Mouse (Mus musculus): ENCODE measurements around the gene Jazf1. TPM values are rescaled to one million over a fixed set of nuclear protein-coding genes. Genes with fewer than 3 reads are reported as not detected.
A peak's percentile ranks its signal among the peaks of the same experiment; 100 is the strongest.

Gene Jazf1
- total and polyA plus RNA-seq, 2 experiments from 2014 or later = 35.2 to 56.1 TPM

- Histone ChIP-seq H3K4me1 (ENCODE audit: insufficient read depth, low read length) (peaks cover 12% of the 10 kb centered on the region), H3K36me3 (ENCODE audit: insufficient read depth, low read length) (no peaks in the 10 kb centered on the region), H3K27me3 (ENCODE audit: insufficient read depth, low read length) (no peaks in the 10 kb centered on the region), H3K9ac (replicated peaks; ENCODE audit: low read length) (no peak overlapping the region), H3K27ac (peak overlapping the region; percentile 32; the same call in 1 of the 2 replicates), H3K9me3 (ENCODE audit: low read length) (no peaks in the 10 kb centered on the region), H3K4me2 (ENCODE audit: low read depth, low read length) (no peak overlapping the region), H3K4me3 (ENCODE audit: low read length) (no peak overlapping the region)
- WGBS = 70% methylated on average over 7 of the region's 7 CpGs
- TF ChIP-seq CTCF (IDR thresholded peaks at IDR 0.05; ENCODE audit: low read depth) = no peak
- peak; percentile 58 for ATAC-seq
- DNase-seq (ENCODE audit: low spot score) = no peak
These were observed 116.4 kb downstream of the Jazf1 start for GRCm38 (mm10) chr6:52951871-52952525.

GRCm38 (mm10) chr6:52950371-52950770, 118.1 kb downstream of the Jazf1 start:
- ATAC-seq (no peak), DNase-seq (ENCODE audit: low spot score) (no peak)

GRCm38 (mm10) chr6:52942534-52942933, 125.9 kb downstream of the Jazf1 start:
- TF ChIP-seq CTCF (IDR thresholded peaks at IDR 0.05; ENCODE audit: low read depth) = no peak
- Histone ChIP-seq H3K9ac (replicated peaks; ENCODE audit: low read length) (no peak overlapping the region), H3K27ac (no peak overlapping the region), H3K4me2 (ENCODE audit: low read depth, low read length) (no peak overlapping the region), H3K4me3 (ENCODE audit: low read length) (no peak overlapping the region), H3K36me3 (ENCODE audit: insufficient read depth, low read length) (no peaks in the 10 kb centered on the region), H3K4me1 (ENCODE audit: insufficient read depth, low read length) (no peaks in the 10 kb centered on the region), H3K9me3 (ENCODE audit: low read length) (no peaks in the 10 kb centered on the region), H3K27me3 (ENCODE audit: insufficient read depth, low read length) (no peaks in the 10 kb centered on the region)
- 84% methylated on average over 5 of the region's 5 CpGs for WGBS
- ATAC-seq (no peak), DNase-seq (ENCODE audit: low spot score) (no peak)

More at GRCm38 (mm10) chr6:52950371-52950770, 118.1 kb downstream of the Jazf1 start:
- H3K9me3 ChIP-seq (ENCODE audit: low read length) = no peaks in the 10 kb centered on the region
- no peaks in the 10 kb centered on the region for H3K27me3 ChIP-seq (ENCODE audit: insufficient read depth, low read length)
- no peak overlapping the region for H3K4me3 ChIP-seq (ENCODE audit: low read length)
- H3K4me2 ChIP-seq (ENCODE audit: low read depth, low read length) = no peak overlapping the region
- WGBS = 57% methylated on average over 5 of the region's 5 CpGs
- peaks cover 12% of the 10 kb centered on the region for H3K4me1 ChIP-seq (ENCODE audit: insufficient read depth, low read length)
- no peaks in the 10 kb centered on the region for H3K36me3 ChIP-seq (ENCODE audit: insufficient read depth, low read length)
- no peak overlapping the region for H3K27ac ChIP-seq
- H3K9ac ChIP-seq (replicated peaks; ENCODE audit: low read length) = no peak overlapping the region
- no peak for TF ChIP-seq CTCF (IDR thresholded peaks at IDR 0.05; ENCODE audit: low read depth)

GRCm38 (mm10) chr6:52942101-52942500, 126.3 kb downstream of the Jazf1 start:
- Histone ChIP-seq H3K9me3 (ENCODE audit: low read length) (no peaks in the 10 kb centered on the region), H3K4me1 (ENCODE audit: insufficient read depth, low read length) (no peaks in the 10 kb centered on the region), H3K27ac (no peak overlapping the region), H3K4me3 (ENCODE audit: low read length) (no peak overlapping the region), H3K36me3 (ENCODE audit: insufficient read depth, low read length) (no peaks in the 10 kb centered on the region), H3K9ac (replicated peaks; ENCODE audit: low read length) (no peak overlapping the region), H3K4me2 (ENCODE audit: low read depth, low read length) (no peak overlapping the region), H3K27me3 (ENCODE audit: insufficient read depth, low read length) (no peaks in the 10 kb centered on the region)
- WGBS = 81% methylated on average over 5 of the region's 5 CpGs
- no peak for DNase-seq (ENCODE audit: low spot score)
- TF ChIP-seq CTCF (IDR thresholded peaks at IDR 0.05; ENCODE audit: low read depth) = no peak
- ATAC-seq = no peak

GRCm38 (mm10) chr6:52937916-52938315, 130.5 kb downstream of the Jazf1 start:
- Histone ChIP-seq H3K9ac (replicated peaks; ENCODE audit: low read length) (no peak overlapping the region), H3K9me3 (ENCODE audit: low read length) (no peaks in the 10 kb centered on the region), H3K27ac (no peak overlapping the region), H3K4me2 (ENCODE audit: low read depth, low read length) (no peak overlapping the region), H3K4me3 (ENCODE audit: low read length) (no peak overlapping the region), H3K36me3 (ENCODE audit: insufficient read depth, low read length) (no peaks in the 10 kb centered on the region), H3K4me1 (ENCODE audit: insufficient read depth, low read length) (no peaks in the 10 kb centered on the region), H3K27me3 (ENCODE audit: insufficient read depth, low read length) (no peaks in the 10 kb centered on the region)
- DNase-seq (ENCODE audit: low spot score) = no peak
- ATAC-seq = no peak
- no peak for TF ChIP-seq CTCF (IDR thresholded peaks at IDR 0.05; ENCODE audit: low read depth)
- 51% methylated on average over 3 of the region's 3 CpGs for WGBS

- Histone ChIP-seq H3K9ac (replicated peaks; ENCODE audit: low read length) (no peak overlapping the region), H3K27ac (no peak overlapping the region), H3K4me3 (ENCODE audit: low read length) (no peak overlapping the region), H3K4me1 (ENCODE audit: insufficient read depth, low read length) (no peaks in the 10 kb centered on the region), H3K27me3 (ENCODE audit: insufficient read depth, low read length) (no peaks in the 10 kb centered on the region), H3K9me3 (ENCODE audit: low read length) (no peaks in the 10 kb centered on the region), H3K4me2 (ENCODE audit: low read depth, low read length) (no peak overlapping the region), H3K36me3 (ENCODE audit: insufficient read depth, low read length) (no peaks in the 10 kb centered on the region)
- 32% methylated on average over 10 of the region's 10 CpGs for WGBS
- ATAC-seq (no peak), DNase-seq (ENCODE audit: low spot score) (peak; percentile 82)
- TF ChIP-seq CTCF (IDR thresholded peaks at IDR 0.05; ENCODE audit: low read depth) = no peak
These were observed 131.4 kb downstream of the Jazf1 start for GRCm38 (mm10) chr6:52936995-52937394.

GRCm38 (mm10) chr6:52934021-52934420, 134.4 kb downstream of the Jazf1 start:
- 75% methylated on average over 6 of the region's 6 CpGs for WGBS
- DNase-seq (ENCODE audit: low spot score) = no peak
- Histone ChIP-seq H3K27ac (0 out of 2 replicates have a peak overlapping the region, but pooled peaks have one; percentile 1), H3K4me1 (ENCODE audit: insufficient read depth, low read length) (no peaks in the 10 kb centered on the region), H3K9me3 (ENCODE audit: low read length) (no peaks in the 10 kb centered on the region), H3K27me3 (ENCODE audit: insufficient read depth, low read length) (no peaks in the 10 kb centered on the region), H3K4me3 (ENCODE audit: low read length) (no peak overlapping the region), H3K4me2 (ENCODE audit: low read depth, low read length) (no peak overlapping the region), H3K36me3 (ENCODE audit: insufficient read depth, low read length) (no peaks in the 10 kb centered on the region), H3K9ac (replicated peaks; ENCODE audit: low read length) (no peak overlapping the region)
- TF ChIP-seq CTCF (IDR thresholded peaks at IDR 0.05; ENCODE audit: low read depth) = peak; percentile 58
- no peak for ATAC-seq
